Mouse (Mus musculus) left cerebral cortex, adult 11 months (tissue): ENCODE results near the gene Vmn1r86.
"Not testable (repeated sequence)": the region's sequence is repeated elsewhere in the genome, so short reads cannot be mapped to it uniquely, and the experiment has no call there.

Source experiments
- DNase-seq: peaks from one replicate; pipeline ENCODE4 v3.0.0; 2022; ENCODE audit warnings: low spot score

The Vmn1r86 gene

GRCm38 (mm10) chr7:13119817-13120216, at the start of gene Vmn1r86:
Gene Vmn1r86, minus strand, starts transcription at chr7:13119917.
- DNase-seq: no peak

GRCm38 (mm10) chr7:13159268-13159667, 39.6 kb upstream of the Vmn1r86 start, which contains the start of gene Vmn1r88:
Gene Vmn1r88, plus strand, starts transcription at chr7:13159568.
- no peak for DNase-seq

- DNase-seq: no peak
Observed at GRCm38 (mm10) chr7:13140057-13140456, 20.3 kb upstream of the Vmn1r86 start, which contains the start of gene Vmn1r87. Gene Vmn1r87, minus strand, starts transcription at chr7:13140157.

- DNase-seq: no peak
Observed at GRCm38 (mm10) chr7:13137340-13137739, 17.6 kb upstream of the Vmn1r86 start.

- DNase-seq: no peak
Observed at GRCm38 (mm10) chr7:13131856-13132255, 12.1 kb upstream of the Vmn1r86 start.

- DNase-seq: not testable (repeated sequence)
Observed at GRCm38 (mm10) chr7:13123554-13124153, 3.9 kb upstream of the Vmn1r86 start.

- no peak for DNase-seq
Observed at GRCm38 (mm10) chr7:13095073-13095472, 24.6 kb downstream of the Vmn1r86 start, which contains the start of gene Vmn1r85. Gene Vmn1r85, minus strand, starts transcription at chr7:13095173.

GRCm38 (mm10) chr7:13072293-13072692, 47.4 kb downstream of the Vmn1r86 start:
- no peak for DNase-seq

- DNase-seq: not testable (repeated sequence)
Observed at GRCm38 (mm10) chr7:13063399-13063798, 56.3 kb downstream of the Vmn1r86 start.

- no peak for DNase-seq
Observed at GRCm38 (mm10) chr7:13059536-13059935, 60.2 kb downstream of the Vmn1r86 start.

GRCm38 (mm10) chr7:13056913-13057700, 62.6 kb downstream of the Vmn1r86 start:
- no peak for DNase-seq

GRCm38 (mm10) chr7:13054287-13055010, 65.3 kb downstream of the Vmn1r86 start, which contains the start of gene Mzf1:
Gene Mzf1, minus strand, starts transcription at chr7:13054764.
- DNase-seq: peak; percentile 92

GRCm38 (mm10) chr7:13053961-13054286, 65.8 kb downstream of the Vmn1r86 start:
- no peak for DNase-seq

- DNase-seq: no peak
Observed at GRCm38 (mm10) chr7:13053501-13053900, 66.2 kb downstream of the Vmn1r86 start.

GRCm38 (mm10) chr7:13053001-13053400, 66.7 kb downstream of the Vmn1r86 start:
- no peak for DNase-seq
